7 mouse cellular contexts compared by ENCODE assay signal in the genomic region with DNA sequence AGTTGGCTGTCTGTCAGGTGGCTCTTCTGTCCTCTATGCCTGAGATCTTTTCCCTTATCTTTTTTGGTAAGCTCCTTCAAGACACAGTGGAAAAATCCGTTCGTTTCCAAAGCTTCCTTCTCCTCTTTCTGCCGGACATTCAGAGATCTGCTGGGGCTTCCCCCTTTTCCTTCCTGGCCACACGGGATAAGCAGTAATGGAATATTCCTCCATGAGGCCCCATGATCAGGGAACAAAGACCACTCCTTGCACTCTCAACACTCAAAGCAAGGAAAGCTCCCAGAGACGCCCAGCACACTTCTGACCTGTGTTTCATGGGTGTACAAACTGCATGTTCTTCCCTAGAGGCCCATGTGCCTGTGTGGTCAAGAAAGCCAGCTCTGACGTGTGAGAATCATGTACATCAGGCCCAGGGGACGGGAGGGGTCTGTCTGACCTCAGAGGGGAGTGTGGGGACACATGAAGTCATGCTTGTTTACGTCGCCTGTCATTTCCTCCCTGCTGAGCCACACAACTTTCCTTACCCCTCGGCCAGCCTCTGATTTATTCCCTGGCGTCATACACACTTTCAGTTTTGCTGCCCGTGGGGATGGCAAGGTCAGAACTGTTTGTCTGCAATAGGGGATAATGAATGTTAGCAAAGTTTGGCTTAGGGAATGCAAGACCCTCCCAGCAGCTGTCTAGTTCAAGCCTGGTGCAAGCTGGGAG. TPM values are rescaled to one million over a fixed set of nuclear protein-coding genes. Genes with fewer than 3 reads are reported as not detected.
A peak's percentile ranks its signal among the peaks of the same experiment; 100 is the strongest.
DNase-seq lines count a peak whose midpoint lies in the region; ATAC-seq lines count a peak whose summit lies in the region.

No protein-coding gene starts in this region.

- ATAC-seq in granulocyte monocyte progenitor cell, adult 5-6 weeks (replicated peaks; ENCODE audit: poor library complexity, severe bottlenecking): peak; percentile 25

- peak; percentile 55 to 57 for DNase-seq in adrenal gland, postnatal 36 days
- DNase-seq in kidney, adult 18-20 months: peak; percentile 33
- peak; percentile 50 to 59 for DNase-seq in lung, postnatal 4 days
- DNase-seq in cerebellum, adult 9-10 months: no peak
- DNase-seq in layer of hippocampus, adult 8-10 months (ENCODE audit: low spot score in 2 of 2): no peak
- no peak for DNase-seq in thymus, postnatal 4 days

RNA-seq across cellular contexts. Expression of a gene that starts 38.9 kb away (rescaled TPM):
- total RNA-seq in adrenal gland, postnatal 36 days (2021): 10 to 100 TPM in 1 of 2 experiments, 1 to 10 TPM in 1; 5.7 to 12.0 TPM
- total RNA-seq in granulocyte monocyte progenitor cell, adult 5-6 weeks (2014; fragmentation: Nextera tagmentation): 0.21 and 0.58 TPM in 2 replicates
- 0.13 TPM in 1 of 2 replicates, not detected in the other for total RNA-seq in granulocyte monocyte progenitor cell, adult 5-6 weeks (2017)
- total RNA-seq in layer of hippocampus, adult 8-10 months (2022): 1 to 10 TPM; 4.2 to 8.5 (median 6.7) TPM

RNA-seq across cellular contexts. Expression of a gene that starts 42.6 kb away (rescaled TPM):
- total RNA-seq in adrenal gland, postnatal 36 days (2021): 10 to 100 TPM; 49.4 to 51.0 TPM
- 73.3 and 77.8 TPM in 2 replicates for total RNA-seq in granulocyte monocyte progenitor cell, adult 5-6 weeks (2014; fragmentation: Nextera tagmentation)
- total RNA-seq in granulocyte monocyte progenitor cell, adult 5-6 weeks (2017): 42.2 and 52.8 TPM in 2 replicates
- total RNA-seq in layer of hippocampus, adult 8-10 months (2022): 10 to 100 TPM; 39.8 to 53.9 (median 46.8) TPM

Comparison
In these comparisons a context has a peak if more than half of its experiments do, and no peak if none do; other contexts are left out.
1. DNase-seq: peak in adrenal gland, postnatal 36 days (2 of 2), kidney, adult 18-20 months (single experiment) and lung, postnatal 4 days (2 of 2); none in cerebellum, adult 9-10 months (single experiment), layer of hippocampus, adult 8-10 months (0 of 2) and thymus, postnatal 4 days (single experiment).